Mouse (Mus musculus): ENCODE results near the gene Cald1. TPM values are rescaled to one million over a fixed set of nuclear protein-coding genes. Genes with fewer than 3 reads are reported as not detected.

Cald1 gene
- total RNA-seq, 1 experiment from 2014 or later: 99.5 TPM

- no peak for DNase-seq
These were observed 70.5 kb downstream of the Cald1 start for GRCm38 (mm10) chr6:34668739-34669254.

DNA sequence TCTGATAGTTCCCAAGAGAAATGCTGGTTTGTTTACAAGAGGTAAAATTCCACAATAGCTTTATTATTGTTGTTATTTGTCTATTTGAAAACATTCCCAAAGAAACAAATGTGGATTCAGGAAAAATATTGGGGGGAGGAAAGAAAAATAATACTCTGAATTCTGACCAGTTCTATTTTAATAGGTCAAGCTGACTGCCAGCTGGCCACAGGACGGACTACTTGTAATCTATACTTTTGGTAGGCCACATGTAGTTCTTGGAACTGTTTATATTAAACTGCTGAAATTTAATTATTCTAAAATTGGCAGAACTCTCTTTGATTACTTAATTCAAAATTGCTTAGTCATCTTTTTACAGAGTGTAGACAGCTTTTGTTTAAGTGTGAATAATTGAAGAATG, 73.1 kb downstream of the Cald1 start:
- DNase-seq: no peak

GRCm38 (mm10) chr6:34674416-34674815, 76.1 kb downstream of the Cald1 start:
- no peak for DNase-seq

DNA sequence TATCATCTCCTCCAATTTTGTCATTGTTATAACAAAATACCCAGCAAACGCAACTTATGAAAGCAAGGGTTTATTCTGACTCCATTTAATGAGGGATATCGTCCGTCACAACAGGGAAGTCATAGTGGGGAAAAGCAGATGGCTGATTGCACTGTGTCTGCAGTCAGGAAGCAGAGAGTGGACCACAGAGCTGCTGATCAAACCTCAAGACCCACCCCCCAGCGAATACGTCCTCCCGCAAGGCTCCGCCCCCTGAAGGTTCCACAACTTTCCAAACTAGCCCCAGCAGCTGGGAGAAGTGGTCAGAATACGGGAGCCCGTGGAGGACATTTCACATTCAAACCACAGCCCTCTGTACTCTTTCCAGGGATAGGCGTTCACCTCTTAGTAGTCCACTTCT, 76.6 kb downstream of the Cald1 start:
- no peak for DNase-seq

- peak; percentile 5 for DNase-seq
These were observed 83.8 kb downstream of the Cald1 start for GRCm38 (mm10) chr6:34682126-34682525.

- no peak for DNase-seq
These were observed 86.6 kb downstream of the Cald1 start for GRCm38 (mm10) chr6:34684886-34685285.

DNA sequence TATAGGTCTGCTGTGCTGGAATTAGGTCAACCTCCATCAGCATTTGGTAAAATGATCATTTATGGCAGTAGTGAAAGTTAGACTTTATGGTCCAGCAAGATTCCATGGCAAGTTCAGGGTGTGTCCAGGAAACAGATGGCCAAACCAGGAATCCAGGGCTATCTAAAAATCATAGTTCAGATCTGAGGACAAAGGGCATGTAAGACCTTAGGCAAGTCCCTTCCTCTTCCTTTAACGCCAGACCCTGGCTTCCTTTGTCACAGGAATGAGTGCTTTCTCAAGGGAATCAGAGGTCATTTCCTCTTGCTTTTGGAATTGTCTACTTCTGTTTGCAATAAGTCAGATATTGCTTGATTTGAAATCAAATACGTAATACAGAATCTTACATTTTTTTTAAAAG, 90.7 kb downstream of the Cald1 start:
- no peak for DNase-seq

GRCm38 (mm10) chr6:34691416-34691815, 93.1 kb downstream of the Cald1 start:
- DNase-seq: no peak

DNA sequence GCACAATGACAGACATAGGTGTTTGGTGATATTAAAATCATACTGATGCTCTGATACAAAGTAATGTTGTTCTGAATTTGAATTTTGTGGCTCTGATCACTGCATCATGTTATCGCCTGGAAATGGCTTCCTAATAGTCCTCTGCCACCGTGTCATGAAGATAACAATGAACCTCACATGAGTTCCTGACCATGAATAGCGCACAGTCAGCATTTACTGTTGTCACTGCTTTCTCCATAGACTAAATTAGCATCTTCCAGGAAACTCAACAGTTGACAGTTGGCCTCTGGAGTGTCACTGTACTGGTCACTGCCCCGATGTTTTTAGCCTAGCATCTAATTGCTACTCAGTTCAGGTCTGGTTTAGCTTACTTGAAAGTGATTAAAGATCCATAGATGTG, 95.8 kb downstream of the Cald1 start:
- no peak for DNase-seq

DNA sequence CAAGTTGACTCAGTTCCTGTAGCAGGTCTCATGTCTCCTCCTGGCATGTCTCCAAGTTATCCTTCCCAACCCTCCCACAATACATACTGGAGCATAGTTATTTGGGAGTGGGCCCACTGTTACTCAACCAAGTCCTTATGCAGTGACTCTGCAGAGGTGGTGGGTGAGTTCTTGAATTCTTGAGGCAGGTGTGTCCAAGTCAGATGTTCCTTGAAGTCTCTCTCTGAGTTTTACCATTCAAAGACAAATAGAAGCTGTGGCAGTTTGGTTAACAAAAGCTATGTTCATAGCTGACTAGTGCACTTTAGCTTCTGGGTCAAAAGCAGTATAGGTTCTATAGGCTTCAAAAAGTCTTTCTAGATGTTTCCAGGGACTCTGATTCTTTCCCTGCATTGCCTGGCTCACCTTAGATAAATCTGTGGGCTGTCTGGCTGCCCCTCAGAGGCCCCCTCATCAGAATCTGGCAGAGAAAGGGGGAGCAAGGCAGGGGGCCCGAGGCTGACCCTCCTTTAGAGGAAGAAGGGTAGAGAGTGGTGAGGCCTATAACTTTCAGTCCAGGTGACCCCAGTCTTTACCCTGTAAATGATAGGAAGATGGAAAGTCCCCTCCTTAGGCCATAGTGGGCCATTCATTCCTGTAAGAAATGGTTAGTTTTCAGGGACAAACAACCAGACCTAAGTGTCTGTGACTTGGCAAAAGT, 105.3 kb downstream of the Cald1 start:
- no peak for DNase-seq

GRCm38 (mm10) chr6:34707521-34707920, 109.2 kb downstream of the Cald1 start:
- DNase-seq: no peak

DNA sequence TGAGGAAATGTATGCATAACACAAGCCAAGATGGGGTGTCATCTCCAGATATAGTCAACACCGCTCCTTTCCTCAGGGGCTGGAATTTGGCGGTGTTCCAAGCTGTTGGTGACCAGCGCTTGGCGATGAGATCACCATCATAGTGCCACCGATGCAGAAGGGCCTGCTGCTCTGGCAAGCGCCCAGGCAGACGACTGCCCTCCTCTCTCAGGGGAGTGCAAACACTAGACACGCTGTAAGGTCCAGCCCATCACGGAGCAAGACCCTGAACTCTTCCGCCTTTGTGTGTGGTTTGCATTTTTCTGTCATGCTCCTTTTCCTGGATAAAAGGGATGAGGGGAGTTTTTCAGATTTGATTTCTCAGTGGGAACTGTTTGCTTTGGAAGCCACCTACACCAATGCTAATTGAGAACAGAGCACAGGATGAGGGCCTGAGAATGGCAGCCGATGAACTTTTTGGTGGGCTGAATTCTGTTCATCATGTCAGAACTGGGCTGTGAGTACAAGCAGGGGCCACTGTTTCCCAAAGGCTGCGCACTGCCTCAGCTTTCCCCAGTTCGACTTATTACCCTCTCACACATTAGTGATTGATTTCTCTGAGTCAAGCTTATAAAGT, 110.5 kb downstream of the Cald1 start:
- DNase-seq: peak; percentile 81

- DNase-seq: peak; percentile 81
These were observed 111.0 kb downstream of the Cald1 start for GRCm38 (mm10) chr6:34709289-34709688.

GRCm38 (mm10) chr6:34709946-34710682, 111.8 kb downstream of the Cald1 start:
- DNase-seq: peak; percentile 13

- DNase-seq: no peak
These were observed 112.5 kb downstream of the Cald1 start for GRCm38 (mm10) chr6:34710848-34711247.

DNA sequence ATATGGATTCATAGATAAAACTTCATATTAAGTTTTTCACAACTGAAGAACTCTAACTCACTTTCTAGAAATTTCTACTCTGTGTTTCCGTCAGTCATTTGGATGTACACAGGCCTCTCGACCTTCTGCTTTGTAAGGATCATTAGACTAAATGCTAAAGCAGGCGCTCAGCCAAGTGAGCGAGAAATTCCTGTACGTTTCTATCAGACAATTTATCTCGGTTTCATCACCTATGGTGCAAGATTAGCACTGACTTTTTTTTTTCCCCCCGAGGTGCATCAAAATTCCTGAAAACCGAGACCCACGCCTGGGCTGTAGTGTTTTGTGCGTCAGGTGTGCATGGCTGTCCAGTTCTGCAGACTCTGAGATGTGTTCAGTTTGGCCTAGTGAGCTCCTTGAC, 113.3 kb downstream of the Cald1 start:
- no peak for DNase-seq

GRCm38 (mm10) chr6:34713169-34713568, 114.9 kb downstream of the Cald1 start:
- no peak for DNase-seq

- DNase-seq: no peak
These were observed 115.5 kb downstream of the Cald1 start for GRCm38 (mm10) chr6:34713777-34714176.

GRCm38 (mm10) chr6:34714612-34715011, 116.3 kb downstream of the Cald1 start:
- DNase-seq: no peak

- no peak for DNase-seq
These were observed 118.0 kb downstream of the Cald1 start for GRCm38 (mm10) chr6:34716206-34716887.

GRCm38 (mm10) chr6:34716888-34717635, 118.8 kb downstream of the Cald1 start:
- no peak for DNase-seq

DNA sequence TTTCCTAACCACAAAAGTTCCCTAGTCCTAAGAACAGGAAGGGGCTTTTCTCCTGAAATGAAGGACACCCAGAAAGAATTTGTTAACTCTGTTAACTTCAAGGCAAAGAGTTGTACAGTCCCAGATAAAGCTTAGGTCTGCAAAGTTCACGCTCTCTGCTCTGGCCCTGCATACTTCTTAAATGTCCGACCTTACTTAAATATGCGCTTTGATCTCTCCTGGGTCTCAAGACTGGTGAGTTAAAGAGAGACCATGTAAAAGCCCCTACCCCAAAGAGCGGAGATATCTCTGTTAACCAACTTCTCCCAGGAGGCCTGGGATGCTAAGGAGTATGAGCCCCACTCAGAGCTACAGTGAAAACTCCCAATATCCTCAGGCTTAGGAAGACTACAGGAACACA, 119.4 kb downstream of the Cald1 start:
- DNase-seq: no peak

Measured in adrenal gland, postnatal 14 days (tissue).